Mouse (Mus musculus) C2C12 (cell line): ENCODE measurements around the gene Fchsd2.

Experiments
- CEBPB ChIP-seq: IDR thresholded peaks from one replicate; pipeline ENCODE4 v1.6.1; 2011; ENCODE audit warnings: low read depth, mild to moderate bottlenecking, control low read depth, moderate library complexity
- CTCF ChIP-seq: IDR thresholded peaks from one replicate; pipeline ENCODE4 v1.5.1; 2011; ENCODE audit not compliant: control insufficient read depth, insufficient read depth, insufficient read length
- FOSL1 ChIP-seq: IDR thresholded peaks from one replicate; pipeline ENCODE4 v1.8.0; 2011; ENCODE audit warnings: mild to moderate bottlenecking, low read length; ENCODE audit not compliant: poor library complexity, insufficient read depth, severe bottlenecking
- MAX ChIP-seq: IDR thresholded peaks from one replicate; pipeline ENCODE4 v1.6.1; 2011; ENCODE audit warnings: mild to moderate bottlenecking, control low read depth
- MYOD1 ChIP-seq: IDR thresholded peaks from one replicate; pipeline ENCODE4 v1.6.1; 2011; ENCODE audit warnings: low read depth; ENCODE audit not compliant: control insufficient read depth, insufficient read length
- MYOG ChIP-seq: IDR thresholded peaks from one replicate; pipeline ENCODE4 v1.6.1; 2011; ENCODE audit not compliant: control insufficient read depth, insufficient read length; ENCODE audit errors: extremely low read depth
- USF1 ChIP-seq: IDR thresholded peaks from one replicate; pipeline ENCODE4 v1.6.1; 2011; ENCODE audit warnings: low read depth, mild to moderate bottlenecking, control low read depth, moderate library complexity

DNA sequence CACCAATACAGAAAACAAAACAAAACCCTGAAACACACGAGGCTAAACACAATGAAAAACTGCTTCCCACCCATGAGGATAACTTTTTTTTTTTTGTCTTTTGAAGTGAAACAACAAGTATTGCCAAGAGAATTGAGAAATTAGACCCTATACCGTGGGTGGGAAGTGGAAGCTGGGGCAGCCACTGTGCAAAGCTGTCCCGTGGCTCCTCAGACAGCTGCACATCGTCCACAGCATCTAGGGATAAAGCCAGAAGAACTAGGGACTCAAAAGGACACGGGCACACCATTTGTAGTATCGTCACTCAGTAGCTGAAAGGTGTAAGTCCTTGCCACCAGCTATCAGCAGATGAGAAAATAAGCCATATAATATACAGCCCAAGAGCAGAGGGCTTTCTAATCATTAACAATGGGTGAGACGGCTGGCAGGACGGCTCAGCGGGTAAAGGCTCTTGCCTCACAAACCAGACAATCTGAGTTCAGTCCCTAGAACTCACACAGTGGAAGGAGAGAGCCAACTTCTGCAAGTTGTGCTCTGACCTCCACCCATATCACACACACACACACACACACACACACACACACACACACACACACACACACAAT is 9.0 kb upstream of the Fchsd2 start:
- no peak for TF ChIP-seq CTCF
- TF ChIP-seq MYOG, result no peak
- no peak for TF ChIP-seq USF1
- no peak for TF ChIP-seq MAX
- no peak for TF ChIP-seq MYOD1
- TF ChIP-seq CEBPB, result no peak
- TF ChIP-seq FOSL1, result no peak
